ENCODE assay signal across 20 mouse cellular contexts in genomic region chr5:110421393-110421792, GRCm38 (mm10). TPM values are rescaled to one million over a fixed set of nuclear protein-coding genes. Genes with fewer than 3 reads are reported as not detected.
DNase-seq lines count a peak whose midpoint lies in the region; ATAC-seq and TF ChIP-seq lines count a peak whose summit lies in the region.
"Had no signal": no experiment of that assay in that cellular context is flagged by ENCODE, and none has a peak within 500 bp of the region (broad histone marks: within the 10 kb centered on the region; RNA-seq: fewer than 3 reads in every experiment).

No protein-coding gene starts in this region.

- no peaks in the 10 kb centered on the region for H3K27me3 ChIP-seq in hindbrain, postnatal 0 days (ENCODE audit: insufficient read depth, low read length)
- no peaks in the 10 kb centered on the region for H3K27me3 ChIP-seq in hindbrain, embryonic 11.5 days (ENCODE audit: control insufficient read depth, insufficient read depth, low read length)
- H3K27me3 ChIP-seq in megakaryocyte, embryonic 14.5 days (replicated peaks), result no peaks in the 10 kb centered on the region
- H3K27me3 ChIP-seq: heart, embryonic 13.5 days; liver, embryonic 13.5 days; lung, embryonic 15.5 days had no signal

- 84% methylated on average over 6 of the region's 6 CpGs for WGBS in hindbrain, postnatal 0 days
- 95% methylated on average over 6 of the region's 6 CpGs for WGBS in hindbrain, embryonic 11.5 days

- no peak overlapping the region for H3K4me2 ChIP-seq in hindbrain, postnatal 0 days (ENCODE audit: low read depth, low read length)
- no peak overlapping the region for H3K4me2 ChIP-seq in hindbrain, embryonic 11.5 days (replicated peaks; ENCODE audit: low read depth, low read length)
- H3K4me2 ChIP-seq: heart, embryonic 13.5 days; liver, embryonic 13.5 days; lung, embryonic 15.5 days; neural tube, embryonic 13.5 days had no signal

- no peak overlapping the region for H3K9ac ChIP-seq in hindbrain, postnatal 0 days (replicated peaks; ENCODE audit: low read length)
- no peak overlapping the region for H3K9ac ChIP-seq in hindbrain, embryonic 11.5 days (ENCODE audit: low read depth, low read length)
- H3K9ac ChIP-seq: heart, embryonic 13.5 days; liver, embryonic 13.5 days; lung, embryonic 15.5 days; neural tube, embryonic 13.5 days had no signal

- peak; percentile 52 for DNase-seq in hindbrain, postnatal 0 days (ENCODE audit: low spot score)
- DNase-seq in hindbrain, embryonic 11.5 days (ENCODE audit: low spot score), result no peak
- peak; percentile 23 for DNase-seq in Muller cell, postnatal 12 days (ENCODE audit: inconsistent ontology term)
- DNase-seq in lung, postnatal 14 days, result no peak
- DNase-seq: cerebellum, adult 11 months; cerebellum, postnatal 36 days; gastrocnemius, postnatal 36 days; heart, postnatal 36 days; kidney, adult 9 months; kidney, postnatal 36 days; liver, embryonic 13.5 days; thymus, adult 2 months had no signal

- peak; percentile 63 for ATAC-seq in hindbrain, postnatal 0 days
- ATAC-seq in hindbrain, embryonic 11.5 days (ENCODE audit: low FRiP score), result no peak
- no peak; the same call in 1 of the 2 replicates for ATAC-seq in granulocyte monocyte progenitor cell, adult 5-6 weeks (replicated peaks; ENCODE audit: poor library complexity, severe bottlenecking)

- no peaks in the 10 kb centered on the region for H3K36me3 ChIP-seq in hindbrain, postnatal 0 days (ENCODE audit: insufficient read depth, low read length)
- no peaks in the 10 kb centered on the region for H3K36me3 ChIP-seq in hindbrain, embryonic 11.5 days (ENCODE audit: control insufficient read depth, insufficient read depth, low read length)
- peaks cover 73% of the 10 kb centered on the region for H3K36me3 ChIP-seq in megakaryocyte, embryonic 14.5 days (replicated peaks; ENCODE audit: low read length)
- H3K36me3 ChIP-seq: liver, embryonic 13.5 days; lung, embryonic 15.5 days; neural tube, embryonic 13.5 days had no signal

- peak overlapping the region; percentile 48 for H3K27ac ChIP-seq in hindbrain, postnatal 0 days
- no peak overlapping the region for H3K27ac ChIP-seq in hindbrain, embryonic 11.5 days (ENCODE audit: low read depth, low read length)
- H3K27ac ChIP-seq in bone marrow macrophage, adult 2 months (ENCODE audit: insufficient read depth, low read depth, low read length), result peak overlapping the region; percentile 59
- H3K27ac ChIP-seq: heart, embryonic 13.5 days; limb, embryonic 10.5 days; liver, embryonic 13.5 days; lung, embryonic 15.5 days; neural tube, embryonic 13.5 days had no signal

- no peak overlapping the region for H3K4me3 ChIP-seq in hindbrain, postnatal 0 days (ENCODE audit: low read length)
- H3K4me3 ChIP-seq in hindbrain, embryonic 11.5 days (ENCODE audit: low read depth, low read length), result no peak overlapping the region
- no peak overlapping the region for H3K4me3 ChIP-seq in bone marrow macrophage, adult 2 months (ENCODE audit: insufficient read depth, low read length)
- H3K4me3 ChIP-seq in megakaryocyte, embryonic 14.5 days (replicated peaks), result peak overlapping the region; percentile 14
- H3K4me3 ChIP-seq: erythroblast, embryonic 14.5 days; heart, embryonic 13.5 days; limb, embryonic 10.5 days; liver, embryonic 13.5 days; lung, embryonic 15.5 days; neural tube, embryonic 13.5 days had no signal

- TF ChIP-seq CTCF in hindbrain, postnatal 0 days (IDR thresholded peaks at IDR 0.05; ENCODE audit: low read depth), result no peak
- TF ChIP-seq CTCF in bone marrow macrophage, adult 2 months (IDR thresholded peaks at IDR 0.05; ENCODE audit: low read depth, low read length), result no peak

- no peak for TF ChIP-seq POLR2A in bone marrow macrophage, adult 2 months (IDR thresholded peaks at IDR 0.05; ENCODE audit: borderline replicate concordance, low read depth, low read length)

- H3K9me3 ChIP-seq in hindbrain, postnatal 0 days (ENCODE audit: low read length), result no peaks in the 10 kb centered on the region
- no peaks in the 10 kb centered on the region for H3K9me3 ChIP-seq in hindbrain, embryonic 11.5 days (ENCODE audit: control insufficient read depth, low read length)
- H3K9me3 ChIP-seq in megakaryocyte, embryonic 14.5 days, result no peaks in the 10 kb centered on the region
- H3K9me3 ChIP-seq: heart, embryonic 13.5 days; limb, embryonic 10.5 days; liver, embryonic 13.5 days; lung, embryonic 15.5 days; neural tube, embryonic 13.5 days had no signal

- H3K4me1 ChIP-seq in hindbrain, postnatal 0 days (ENCODE audit: insufficient read depth, low read length), result peaks cover 21% of the 10 kb centered on the region; the same call in 1 of the 2 replicates
- peaks cover 11% of the 10 kb centered on the region for H3K4me1 ChIP-seq in hindbrain, embryonic 11.5 days (replicated peaks; ENCODE audit: control insufficient read depth, insufficient read depth, low read length)
- peaks cover 78% of the 10 kb centered on the region for H3K4me1 ChIP-seq in bone marrow macrophage, adult 2 months (ENCODE audit: control insufficient read depth, insufficient read depth, low read length)
- peaks cover 76% of the 10 kb centered on the region for H3K4me1 ChIP-seq in megakaryocyte, embryonic 14.5 days
- H3K4me1 ChIP-seq: lung, embryonic 15.5 days had no signal

RNA-seq across cellular contexts. Expression of gene Fbrsl1, which starts 26.9 kb away (rescaled TPM):
- total RNA-seq in hindbrain, postnatal 0 days (2014; rRNA removed), result 38.0 and 41.1 TPM in 2 replicates
- 15.4 and 18.8 TPM in 2 replicates for polyA plus RNA-seq in hindbrain, postnatal 0 days (2015; fragmentation: Nextera tagmentation; extraction: Ambion mirVana)
- 15.8 and 17.5 TPM in 2 replicates for polyA plus RNA-seq in hindbrain, embryonic 11.5 days (2014; fragmentation: Nextera tagmentation; extraction: Ambion mirVana)
- polyA plus RNA-seq in bone marrow macrophage, adult 2 months (2012; ENCODE audit: insufficient read depth, insufficient read length, missing spikeins), result 29.4 and 35.7 TPM in 2 replicates
- 66.5 and 136 TPM in 2 replicates for polyA plus RNA-seq in megakaryocyte, embryonic 14.5 days (2012; ENCODE audit: insufficient read depth, low replicate concordance)
- 25.2 and 29.7 TPM in 2 replicates for total RNA-seq in granulocyte monocyte progenitor cell, adult 5-6 weeks (2014; fragmentation: Nextera tagmentation)
- total RNA-seq in granulocyte monocyte progenitor cell, adult 5-6 weeks (2017), result 9.5 and 12.6 TPM in 2 replicates

Comparison
In these comparisons a context has a peak if more than half of its experiments do, and no peak if none do; other contexts are left out.
1. DNase-seq: peak in hindbrain, postnatal 0 days (single experiment) and Muller cell, postnatal 12 days (single experiment); none in hindbrain, embryonic 11.5 days (single experiment) and lung, postnatal 14 days (single experiment).